Mouse (Mus musculus) retina, postnatal 1 day (tissue): ENCODE measurements around the gene Ufsp2.

ENCODE experiments used
- DNase-seq: peaks from one replicate; pipeline ENCODE4 v3.0.0-alpha.2; 2012

The Ufsp2 gene

DNA sequence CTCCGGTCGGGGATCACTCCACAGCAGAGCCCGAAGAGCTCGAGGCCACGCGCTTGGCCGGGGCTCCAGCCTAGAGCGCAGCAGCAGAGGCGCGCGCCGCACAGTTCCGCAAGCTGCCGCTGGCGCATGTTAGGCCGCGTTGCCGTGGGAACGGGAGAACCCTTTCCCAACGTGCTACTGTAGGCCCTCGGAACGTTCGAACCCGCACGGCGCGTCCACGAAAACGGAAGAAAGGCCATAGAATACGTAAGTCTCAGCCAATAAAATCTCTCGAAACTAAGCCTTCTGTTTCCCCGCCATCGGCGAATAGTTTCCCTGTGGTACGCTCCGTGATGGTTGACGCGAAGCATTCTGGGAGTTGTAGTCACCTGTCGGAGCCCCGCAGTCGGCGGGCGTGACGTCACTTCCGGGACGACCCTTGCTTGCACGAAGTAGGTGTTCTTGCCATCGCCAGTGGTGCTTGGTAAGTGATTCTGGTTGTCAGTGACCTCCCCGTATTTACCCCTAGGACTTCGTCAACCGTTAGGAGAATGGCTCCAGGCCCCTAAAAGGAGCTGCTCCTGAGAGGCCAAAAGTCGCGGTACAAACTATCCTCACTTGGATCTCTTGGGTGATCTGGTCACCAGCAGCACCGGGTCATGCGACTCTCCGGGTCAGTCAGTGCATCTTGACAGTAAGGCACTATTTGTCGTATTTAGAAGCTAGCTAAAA is at the start of gene Ufsp2, which contains the start of gene 1700029J07Rik:
Gene Ufsp2 (plus strand): TSS at position 403 of the 711 bp plus-strand sequence.
Gene 1700029J07Rik (minus strand): TSS at position 127 of the 711 bp plus-strand sequence.
- DNase-seq: peak; percentile 98

GRCm38 (mm10) chr8:45934582-45935014 is 40.7 kb upstream of the Ufsp2 start, which contains the start of gene Ccdc110:
Gene Ccdc110, plus strand, starts transcription at chr8:45934619.
- DNase-seq: peak; percentile 94

DNA sequence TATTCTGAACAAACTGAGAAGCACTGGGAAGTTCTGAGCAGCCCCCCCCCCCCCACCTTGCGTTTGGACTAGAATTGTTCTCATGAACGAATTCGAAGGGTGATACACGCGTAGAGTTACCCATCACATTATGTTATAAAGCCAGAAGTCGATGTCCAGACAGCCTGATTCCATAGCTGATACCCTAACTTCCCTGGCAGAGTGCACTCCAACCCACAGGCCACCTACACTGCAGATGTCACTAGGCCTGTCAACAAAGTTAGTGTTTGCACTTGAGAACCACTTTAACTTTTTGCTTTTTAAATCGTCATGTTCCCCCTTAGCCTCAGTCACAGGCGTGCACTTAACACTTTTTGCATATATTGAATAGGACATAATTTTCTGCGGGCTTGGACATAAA is 38.3 kb upstream of the Ufsp2 start:
- no peak for DNase-seq

DNA sequence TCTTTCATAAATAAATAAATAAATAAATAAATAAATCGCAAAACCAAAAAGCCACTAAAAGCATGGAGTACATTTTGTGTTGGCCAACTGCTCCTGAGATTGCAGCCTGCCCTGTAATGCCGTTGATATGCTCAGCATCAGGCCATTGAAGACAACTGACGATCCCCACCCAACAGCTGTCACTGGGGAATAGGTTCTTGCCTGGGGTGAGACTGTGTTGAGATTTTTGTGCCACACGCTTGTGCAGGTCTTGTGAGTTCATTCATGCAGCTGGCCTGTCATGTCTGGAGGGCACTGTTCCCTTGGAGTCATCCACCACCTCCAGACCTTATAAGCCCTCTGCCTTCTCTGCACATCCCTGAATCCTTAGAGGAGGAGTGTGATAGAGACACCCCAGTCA is 29.0 kb upstream of the Ufsp2 start:
- DNase-seq: no peak

DNA sequence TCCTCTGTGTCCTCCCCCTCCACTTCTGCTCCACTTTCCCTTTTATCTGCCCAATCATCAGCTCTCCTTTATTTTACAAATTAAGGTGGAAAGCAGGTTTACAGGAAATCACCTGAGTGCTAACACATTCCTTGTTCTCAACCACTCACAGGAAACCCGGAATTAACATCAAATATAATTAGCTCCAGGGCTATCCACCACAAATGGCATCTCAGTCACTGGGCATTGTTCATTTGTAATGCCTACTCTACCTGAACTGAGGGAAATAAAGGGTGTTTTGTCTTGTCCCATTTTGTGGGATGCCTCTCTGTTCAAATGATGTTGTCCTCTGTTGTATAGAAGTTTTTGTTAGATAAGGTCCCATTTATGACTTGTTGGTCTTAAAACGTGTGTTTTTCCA is 24.7 kb upstream of the Ufsp2 start:
- no peak for DNase-seq

DNA sequence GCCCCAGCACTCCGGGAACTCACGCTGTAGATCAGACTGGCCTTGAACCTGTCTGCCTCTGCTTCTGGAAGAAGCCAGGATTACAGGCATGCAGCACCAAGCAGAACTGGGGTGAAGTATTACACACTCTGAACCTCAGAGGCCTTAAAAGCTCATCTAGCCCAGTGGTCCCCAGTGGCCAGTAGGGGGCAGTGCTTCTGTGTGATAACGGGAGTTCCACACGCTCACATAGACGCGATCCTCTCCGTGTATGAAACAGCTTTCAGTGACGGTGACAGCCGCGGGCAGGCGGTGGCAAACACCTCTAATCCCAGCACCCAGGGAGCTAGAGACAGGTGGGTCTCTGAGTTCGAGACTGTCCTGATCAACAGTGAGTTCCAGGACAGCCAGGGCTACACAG is 4.4 kb upstream of the Ufsp2 start:
- DNase-seq: peak; percentile 6

DNA sequence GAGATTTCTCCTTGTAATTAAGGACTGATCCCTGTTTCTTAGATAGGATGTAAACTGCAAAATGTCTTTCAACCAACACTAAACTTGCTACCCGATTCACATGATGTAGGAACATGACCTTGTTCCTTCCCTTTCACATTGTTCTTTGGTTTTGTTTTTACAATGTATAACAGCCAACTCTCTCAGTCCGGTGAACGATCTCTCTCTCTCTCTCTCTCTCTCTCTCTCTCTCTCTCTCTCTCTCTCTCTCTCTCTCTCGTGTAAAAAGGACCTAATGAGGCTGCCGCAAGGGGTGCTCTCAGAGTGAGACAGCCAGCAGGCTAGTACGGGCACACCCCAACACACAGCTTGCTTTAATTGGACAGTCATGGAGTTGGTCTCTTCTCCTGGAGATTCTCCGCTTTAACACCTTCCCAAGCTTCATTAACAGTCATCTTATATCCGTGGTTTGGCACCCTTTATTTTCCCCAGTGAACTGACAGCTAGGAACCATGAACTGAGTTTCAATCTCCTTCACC is 1.3 kb upstream of the Ufsp2 start:
- peak; percentile 57 for DNase-seq

DNA sequence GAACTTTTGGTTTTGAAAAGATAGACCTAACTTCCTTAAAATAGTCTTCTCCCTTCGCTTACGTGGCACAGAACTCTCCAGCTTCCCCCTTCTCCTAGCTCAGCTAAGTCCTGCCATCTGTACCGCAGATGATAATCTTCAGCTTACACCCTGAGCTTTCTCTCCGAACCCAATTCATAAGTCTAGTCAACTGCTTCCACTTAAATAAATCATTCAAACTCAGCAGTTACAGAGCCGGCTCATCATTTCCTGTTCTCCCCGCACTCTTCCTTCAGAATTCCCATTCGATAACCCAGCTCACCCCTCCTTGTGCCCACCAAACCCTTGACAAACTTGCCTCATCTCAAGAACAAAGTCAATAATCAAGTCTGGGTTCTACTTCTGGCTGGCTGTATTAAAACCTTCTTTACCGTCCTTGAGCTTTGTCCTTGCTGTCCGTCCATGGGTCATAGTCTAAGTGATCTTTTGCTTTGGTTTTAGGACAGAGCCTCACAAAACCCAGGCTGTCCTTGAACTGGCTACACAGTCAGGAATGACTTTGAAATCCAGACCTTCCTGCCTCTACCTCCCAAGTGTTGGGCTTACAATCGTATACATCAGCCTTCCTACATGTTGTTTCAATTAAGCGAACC is 625 bp downstream of the Ufsp2 start:
- DNase-seq: no peak

GRCm38 (mm10) chr8:45986665-45987064 is 11.3 kb downstream of the Ufsp2 start:
- no peak for DNase-seq

- DNase-seq: no peak
Measured at GRCm38 (mm10) chr8:45988189-45988588, 12.9 kb downstream of the Ufsp2 start.

GRCm38 (mm10) chr8:45990631-45991310 is 15.4 kb downstream of the Ufsp2 start:
- no peak for DNase-seq

- peak; percentile 38 for DNase-seq
Measured at GRCm38 (mm10) chr8:45994111-45994510, 18.8 kb downstream of the Ufsp2 start.

GRCm38 (mm10) chr8:45995576-45995975 is 20.2 kb downstream of the Ufsp2 start:
- DNase-seq: no peak

- no peak for DNase-seq
Measured at GRCm38 (mm10) chr8:45998228-45998627, 22.9 kb downstream of the Ufsp2 start.

DNA sequence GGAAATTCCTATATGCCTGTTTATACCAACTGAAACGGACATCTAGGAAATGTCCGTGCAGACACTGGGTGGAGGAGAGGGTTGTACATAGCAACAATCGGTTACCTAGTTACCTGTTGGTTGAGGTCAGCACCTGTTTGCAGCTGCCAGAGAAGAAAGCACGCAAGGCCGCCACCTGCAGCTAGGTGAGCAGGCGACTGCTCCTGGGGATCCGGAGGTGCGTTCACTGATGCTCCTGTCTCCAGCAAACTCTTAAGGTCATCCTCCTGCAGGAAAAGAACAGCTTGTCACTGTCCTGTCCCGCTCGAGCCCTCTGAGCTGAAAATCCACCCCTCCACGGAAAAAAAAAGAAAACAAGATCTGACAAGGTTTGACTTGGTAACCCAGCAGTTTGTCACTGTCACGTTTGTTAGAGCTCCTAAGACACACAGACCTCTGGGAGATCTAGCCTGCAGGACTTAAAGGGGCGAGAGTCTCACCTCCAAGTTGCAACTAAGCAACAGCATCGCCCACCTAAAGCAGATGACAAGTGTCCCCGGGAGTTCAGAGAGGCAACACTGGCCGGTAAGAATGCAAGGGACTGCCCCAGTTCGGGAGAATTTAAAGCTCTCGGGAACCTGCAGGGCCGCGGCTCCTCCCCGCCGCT is 23.9 kb downstream of the Ufsp2 start, which contains the start of gene Lrp2bp:
Gene Lrp2bp (plus strand): TSS at position 166 of the 646 bp plus-strand sequence.
- no peak for DNase-seq

GRCm38 (mm10) chr8:45999784-46000705 is 24.7 kb downstream of the Ufsp2 start:
- peak; percentile 99 for DNase-seq

GRCm38 (mm10) chr8:46005596-46005995 is 30.3 kb downstream of the Ufsp2 start, which contains the start of gene Ankrd37:
Gene Ankrd37, minus strand, starts transcription at chr8:46005707.
- no peak for DNase-seq

DNA sequence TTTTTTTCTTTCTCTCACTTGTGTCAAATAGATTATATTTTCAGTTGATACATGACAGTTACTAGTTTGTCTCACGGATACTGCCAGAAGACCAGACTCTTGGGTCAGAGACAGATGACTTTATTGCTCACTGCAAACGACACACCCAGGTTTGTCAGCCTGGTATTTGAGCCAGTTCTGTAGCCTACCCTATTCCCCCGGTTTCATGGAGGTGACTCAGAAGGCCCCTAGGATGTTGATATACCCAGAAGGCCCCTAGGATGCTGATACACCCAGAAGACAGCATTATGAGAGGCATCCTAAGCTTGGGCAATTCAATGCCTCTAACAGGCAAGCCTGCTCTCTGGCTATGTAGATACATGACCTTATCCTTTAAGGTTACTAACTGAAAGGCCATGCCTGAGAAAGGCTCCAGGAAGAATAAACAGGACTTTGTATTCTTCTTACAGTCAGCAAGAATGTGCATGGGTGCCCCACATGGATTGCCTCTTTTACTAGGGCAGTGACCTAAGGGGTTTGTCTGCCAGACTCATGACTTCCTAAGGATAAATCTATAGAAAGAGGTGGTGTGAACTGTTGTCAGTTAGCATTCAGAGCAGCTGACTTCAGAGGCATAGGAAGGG is 31.8 kb downstream of the Ufsp2 start:
- no peak for DNase-seq

DNA sequence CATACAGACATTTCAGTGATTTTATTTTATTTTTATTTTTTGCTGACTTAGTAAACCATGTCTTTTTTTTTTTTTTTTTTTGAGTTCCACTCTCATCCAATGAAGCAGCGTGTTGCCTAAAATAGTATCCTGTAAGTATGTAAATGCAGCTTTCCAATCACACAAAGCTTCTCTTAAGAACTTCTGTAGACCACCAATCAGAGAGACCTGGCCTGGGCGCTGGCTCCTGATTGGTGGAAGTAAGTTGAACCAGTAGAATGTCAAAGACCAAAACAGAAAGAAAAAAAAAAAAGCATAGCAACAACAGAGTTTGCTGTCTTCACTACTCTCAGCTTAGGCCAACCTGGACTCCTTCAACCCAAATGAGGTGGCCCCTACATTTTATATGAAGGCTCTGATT is 35.0 kb downstream of the Ufsp2 start:
- peak; percentile 48 for DNase-seq

DNA sequence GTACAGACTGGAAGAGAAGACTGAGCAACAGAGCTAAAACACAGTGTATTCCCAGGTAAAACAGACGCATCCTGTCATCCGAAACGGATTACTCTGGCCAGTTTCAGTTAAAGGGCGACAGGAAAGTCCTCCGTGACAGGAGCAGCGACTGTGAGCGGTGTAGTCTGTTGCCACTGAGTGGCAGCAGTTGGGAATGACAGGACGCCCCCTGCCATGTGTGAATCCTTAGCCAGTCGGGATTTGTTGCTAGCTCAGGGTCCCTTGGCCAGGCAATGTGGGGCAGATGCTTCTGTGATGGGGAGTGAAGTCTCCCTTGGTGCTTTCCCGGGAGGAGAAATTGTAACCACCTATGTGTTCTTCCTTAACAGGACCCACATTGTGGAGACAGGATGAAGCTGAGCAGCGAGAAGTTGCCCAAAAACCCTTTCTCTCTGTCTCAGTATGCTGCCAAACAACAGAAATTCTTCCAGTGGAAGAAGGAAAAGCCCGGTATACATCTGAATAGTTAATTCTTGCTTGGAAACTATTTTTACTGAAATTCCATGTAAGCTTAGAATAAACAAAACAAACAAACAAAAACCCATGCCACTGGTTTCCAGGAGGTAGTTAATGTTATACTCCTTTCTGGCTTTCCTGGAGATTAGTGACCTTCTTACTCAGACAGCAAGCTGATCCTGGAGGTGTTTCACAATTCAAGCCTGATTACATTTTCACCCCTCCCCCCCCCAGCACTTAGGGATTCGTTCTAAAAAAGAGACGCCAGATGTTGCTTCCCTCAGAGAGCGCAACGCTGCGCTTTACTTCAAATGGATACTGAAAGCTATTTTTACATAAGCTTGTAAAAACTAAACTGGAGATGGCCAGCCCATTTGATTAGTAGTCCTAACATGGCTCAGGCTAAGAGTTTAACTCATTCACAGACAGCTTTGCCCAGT is 35.7 kb downstream of the Ufsp2 start:
- DNase-seq: peak; percentile 71
